Mouse (Mus musculus) cerebellum, adult 18-20 months (tissue): ENCODE measurements around the gene Tas2r114.

Experiments used
- DNase-seq, 2 experiments: peaks; one replicate each; pipeline ENCODE4 v3.0.0; 2021

The Tas2r114 gene

GRCm38 (mm10) chr6:131689963-131690362, at the start of gene Tas2r114:
Tas2r114 (minus strand) TSS chr6:131690063.
- DNase-seq, result no peak

DNA sequence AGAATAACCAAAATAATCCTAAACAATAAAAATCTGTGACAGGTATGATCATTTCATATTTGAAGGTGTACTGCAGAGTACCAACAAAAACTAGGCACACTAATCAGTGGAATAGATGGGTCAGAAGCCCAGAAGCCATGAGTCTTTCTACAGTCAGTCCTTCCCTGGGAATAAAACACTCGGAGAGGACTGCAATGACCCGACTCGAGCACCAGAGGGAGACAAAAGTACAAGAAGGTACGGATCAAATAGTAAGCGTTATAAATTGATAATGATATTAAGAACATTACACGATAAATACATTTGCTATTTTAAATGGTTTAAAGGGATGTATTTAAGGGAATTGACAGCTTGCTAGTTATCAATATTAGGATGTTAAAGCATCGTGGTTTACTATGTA, 22.9 kb upstream of the Tas2r114 start:
- peak in 1 of 2 experiments; percentile 2 for DNase-seq

- DNase-seq, result no peak
Measured at GRCm38 (mm10) chr6:131687395-131687794, 2.5 kb downstream of the Tas2r114 start, which contains the start of gene Tas2r105. Tas2r105 (minus strand) TSS chr6:131687495.

DNA sequence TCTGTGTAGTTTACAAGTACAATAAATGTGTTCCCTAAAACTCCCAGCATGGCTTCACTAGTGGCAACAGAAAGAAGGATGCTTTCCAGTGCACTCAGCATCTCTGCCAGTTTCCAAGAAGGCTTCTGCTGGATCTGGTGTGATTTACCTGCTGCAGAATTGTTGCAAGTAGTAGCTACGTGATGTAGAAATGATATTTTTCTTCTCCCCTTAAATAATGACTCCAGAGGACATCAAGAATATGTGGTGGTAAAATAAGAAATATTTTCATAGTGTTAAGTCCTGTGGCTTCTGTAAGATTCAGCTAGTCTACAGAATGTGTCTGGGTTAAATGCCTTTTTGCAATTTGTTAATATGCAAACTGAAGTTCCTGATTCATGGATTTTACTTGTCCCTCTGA, 4.2 kb downstream of the Tas2r114 start, which contains the start of gene Tas2r104:
TSS of gene Tas2r104 (minus strand) at position 101 of the 400 bp plus-strand sequence.
- no peak for DNase-seq

GRCm38 (mm10) chr6:131678786-131679185, 11.1 kb downstream of the Tas2r114 start, which contains the start of gene Tas2r106:
Tas2r106 (minus strand) TSS chr6:131678886.
- DNase-seq, result no peak

DNA sequence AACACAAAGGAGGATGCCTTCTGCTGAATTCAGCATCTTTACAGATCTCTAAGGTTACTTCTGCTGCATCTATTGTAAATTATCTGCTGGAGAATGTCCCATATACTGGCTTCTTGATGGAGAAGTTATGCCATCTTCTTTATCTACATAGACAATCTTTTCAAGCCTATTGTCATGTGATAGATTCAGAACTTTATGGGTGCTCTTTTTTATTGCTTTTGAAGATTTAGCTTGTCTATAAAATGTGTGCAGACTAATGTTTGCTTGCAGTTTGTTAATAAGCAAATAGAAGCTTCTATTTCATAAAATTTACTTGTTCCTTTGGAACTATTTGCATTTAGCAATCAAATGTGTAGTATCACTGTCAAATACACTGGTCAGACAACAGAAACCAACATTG, 29.8 kb downstream of the Tas2r114 start, which contains the start of gene Tas2r107:
TSS of gene Tas2r107 (minus strand) at position 101 of the 400 bp plus-strand sequence.
- DNase-seq, result no peak
